Mouse (Mus musculus) myocyte (in vitro differentiated cells): ENCODE measurements around the gene Tctex1d4.

ENCODE experiments used
- MAX ChIP-seq: IDR thresholded peaks from one replicate; pipeline ENCODE4 v1.6.1; 2011; ENCODE audit warnings: low read depth, mild to moderate bottlenecking, control low read depth
- MYOD1 ChIP-seq, 3 experiments: IDR thresholded peaks; one replicate each; pipeline ENCODE4 v1.6.1; 2011; ENCODE audit warnings: control low read depth in 2 of 3, low read depth in 2 of 3, mild to moderate bottlenecking in 2 of 3, moderate library complexity in 1 of 3; ENCODE audit not compliant: insufficient read length in 2 of 3, control insufficient read depth in 1 of 3
- POLR2A ChIP-seq: IDR thresholded peaks from one replicate; pipeline ENCODE4 v1.6.1; 2011; ENCODE audit warnings: low read depth, mild to moderate bottlenecking, control low read depth, moderate library complexity; ENCODE audit not compliant: insufficient read length
- POLR2AphosphoS2 ChIP-seq: IDR thresholded peaks from one replicate; pipeline ENCODE4 v1.6.1; 2011; ENCODE audit warnings: low read depth, control low read depth; ENCODE audit not compliant: insufficient read length
- TCF12 ChIP-seq: IDR thresholded peaks from one replicate; pipeline ENCODE4 v1.6.1; 2011; ENCODE audit warnings: mild to moderate bottlenecking, control low read depth; ENCODE audit not compliant: poor library complexity, insufficient read depth, severe bottlenecking

- no peak for TF ChIP-seq POLR2A
- no peak for TF ChIP-seq POLR2AphosphoS2
- TF ChIP-seq MYOD1 (IDR thresholded peaks at IDR 0.05; ENCODE audit: control insufficient read depth in 1 of 3, insufficient read length in 2 of 3, low read depth in 2 of 3) = no peak
- TF ChIP-seq TCF12 = no peak
- no peak for TF ChIP-seq MAX
These were observed 38.5 kb upstream of the Tctex1d4 start for GRCm38 (mm10) chr4:117087948-117088640.
